Mouse (Mus musculus) megakaryocyte, embryonic 14.5 days (primary cell): ENCODE data around the gene Ak5. TPM values are rescaled to one million over a fixed set of nuclear protein-coding genes. Genes with fewer than 3 reads are reported as not detected.
"Not testable (repeated sequence)": the region's sequence is repeated elsewhere in the genome, so short reads cannot be mapped to it uniquely, and the experiment has no call there.

Experiments used
- H3K27me3 ChIP-seq: replicated peaks from 2 replicates; pipeline ENCODE3; 2012; ENCODE audit warnings: inconsistent platforms
- H3K36me3 ChIP-seq: replicated peaks from 2 replicates; pipeline ENCODE3; 2012; ENCODE audit warnings: low read length, inconsistent platforms, mixed read lengths
- H3K4me1 ChIP-seq: 2 replicates; pipeline ENCODE4 v1.6.1; 2012; ENCODE audit warnings: inconsistent platforms
- H3K4me3 ChIP-seq: replicated peaks from 2 replicates; pipeline ENCODE3; 2012; ENCODE audit warnings: moderate library complexity, mild to moderate bottlenecking, inconsistent platforms
- H3K9me3 ChIP-seq: 2 replicates; pipeline ENCODE4 v1.6.1; 2012; ENCODE audit warnings: inconsistent platforms
- FLI1 ChIP-seq: IDR thresholded peaks from 2 replicates; pipeline ENCODE4 v1.6.1; 2012; ENCODE audit warnings: low read length, inconsistent platforms, mixed read lengths
- GATA1 ChIP-seq: IDR thresholded peaks from 3 replicates; pipeline ENCODE4 v1.6.1; 2012; ENCODE audit warnings: mixed read lengths, low read length, inconsistent platforms, borderline replicate concordance
- polyA plus RNA-seq: library from polyadenylated mRNA; stranded (reverse); fragments of >175 nt; gene quantifications from 2 replicates; pipeline ENCODE4 v1.2.3, GENCODE M21; 2012; ENCODE audit warnings: low replicate concordance; ENCODE audit not compliant: insufficient read depth

Gene Ak5
- polyA plus RNA-seq, 1 experiment, result 0.31 TPM

- TF ChIP-seq GATA1 (no peak), FLI1 (no peak)
These were observed 198.5 kb downstream of the Ak5 start for GRCm38 (mm10) chr3:152469423-152470200.

GRCm38 (mm10) chr3:152468569-152469041 lies 199.6 kb downstream of the Ak5 start:
- TF ChIP-seq FLI1, result no peak
- no peak for TF ChIP-seq GATA1
- peaks cover 3% of the 10 kb centered on the region for H3K27me3 ChIP-seq
- H3K36me3 ChIP-seq, result peaks cover 3% of the 10 kb centered on the region
- H3K4me3 ChIP-seq, result no peak overlapping the region
- no peaks in the 10 kb centered on the region for H3K9me3 ChIP-seq
- H3K4me1 ChIP-seq, result peaks cover 22% of the 10 kb centered on the region

More at GRCm38 (mm10) chr3:152469423-152470200, 198.5 kb downstream of the Ak5 start:
- H3K4me3 ChIP-seq, result no peak overlapping the region
- H3K4me1 ChIP-seq, result peaks cover 32% of the 10 kb centered on the region
- no peaks in the 10 kb centered on the region for H3K9me3 ChIP-seq
- no peaks in the 10 kb centered on the region for H3K36me3 ChIP-seq
- peaks cover 3% of the 10 kb centered on the region for H3K27me3 ChIP-seq

DNA sequence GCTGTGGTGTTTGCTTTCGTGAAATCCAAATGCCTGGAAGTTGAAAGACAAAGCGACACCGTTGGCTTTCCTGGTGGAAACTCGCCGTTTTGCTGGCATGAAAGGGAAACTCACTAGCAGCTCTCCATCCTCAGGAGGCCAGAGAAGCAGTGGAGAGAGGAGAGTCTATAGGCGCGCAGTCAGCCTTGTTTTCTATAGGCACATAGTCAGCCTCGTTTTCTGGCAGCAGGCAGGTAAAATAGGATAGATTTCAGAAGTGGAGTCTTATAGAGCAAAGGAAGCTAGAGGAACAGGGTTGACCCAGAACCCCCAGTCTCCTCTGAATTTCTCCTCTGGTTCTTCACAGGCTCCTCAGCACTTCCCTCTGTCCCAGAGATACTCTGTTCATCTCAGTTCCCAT lies 200.1 kb downstream of the Ak5 start:
- H3K36me3 ChIP-seq, result peaks cover 8% of the 10 kb centered on the region
- peaks cover 17% of the 10 kb centered on the region for H3K4me1 ChIP-seq
- H3K9me3 ChIP-seq, result no peaks in the 10 kb centered on the region
- no peak overlapping the region for H3K4me3 ChIP-seq
- peaks cover 3% of the 10 kb centered on the region for H3K27me3 ChIP-seq
- no peak for TF ChIP-seq GATA1
- TF ChIP-seq FLI1, result no peak

DNA sequence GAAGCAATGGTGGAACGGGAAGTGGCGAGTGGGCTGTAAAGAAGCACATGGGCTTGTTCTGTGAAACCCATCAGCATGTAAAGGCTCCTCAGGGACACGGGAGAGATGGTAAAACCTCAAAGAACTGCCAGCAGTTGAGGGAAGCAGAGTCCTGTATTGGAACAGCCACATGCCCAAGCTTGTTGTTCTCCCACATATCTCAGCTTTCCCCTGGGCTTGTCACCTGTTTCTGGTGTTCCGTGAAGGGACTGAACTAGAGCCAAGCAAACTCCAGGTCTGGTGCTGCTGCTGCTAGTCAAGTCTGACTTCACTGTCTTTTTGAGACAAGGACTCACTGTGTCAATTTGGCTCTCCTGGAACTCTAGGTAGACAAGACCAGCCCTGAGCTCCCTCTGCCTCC lies 200.8 kb downstream of the Ak5 start:
- Histone ChIP-seq H3K9me3 (no peaks in the 10 kb centered on the region), H3K27me3 (peaks cover 3% of the 10 kb centered on the region), H3K4me1 (peaks cover 12% of the 10 kb centered on the region), H3K36me3 (peaks cover 15% of the 10 kb centered on the region), H3K4me3 (no peak overlapping the region)
- no peak for TF ChIP-seq GATA1
- TF ChIP-seq FLI1, result no peak

DNA sequence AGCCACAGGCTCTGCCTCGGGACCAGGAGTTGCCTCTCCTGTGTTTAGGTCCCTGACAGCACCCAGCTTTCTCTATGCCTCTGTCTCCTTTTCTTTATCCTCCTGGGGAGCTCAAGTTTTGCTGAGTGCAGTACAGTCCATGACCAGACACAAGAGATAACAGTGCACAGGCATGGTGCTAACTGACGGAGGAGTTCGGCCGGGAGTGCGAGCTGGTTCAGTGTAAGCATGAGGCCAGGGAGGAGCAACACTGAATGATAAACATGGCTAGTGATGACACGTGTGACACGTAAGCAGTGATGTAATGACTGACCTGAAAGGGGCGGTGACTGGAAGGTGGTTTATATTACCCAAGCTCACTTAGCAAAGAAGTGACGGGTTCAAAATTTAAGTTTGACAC lies 201.3 kb downstream of the Ak5 start:
- peaks cover 12% of the 10 kb centered on the region for H3K4me1 ChIP-seq
- H3K27me3 ChIP-seq, result peaks cover 3% of the 10 kb centered on the region
- H3K36me3 ChIP-seq, result peaks cover 20% of the 10 kb centered on the region
- H3K9me3 ChIP-seq, result no peaks in the 10 kb centered on the region
- TF ChIP-seq FLI1 (no peak), GATA1 (no peak)
- no peak overlapping the region for H3K4me3 ChIP-seq

GRCm38 (mm10) chr3:152465338-152465737 lies 202.8 kb downstream of the Ak5 start:
- H3K4me3 ChIP-seq, result no peak overlapping the region

DNA sequence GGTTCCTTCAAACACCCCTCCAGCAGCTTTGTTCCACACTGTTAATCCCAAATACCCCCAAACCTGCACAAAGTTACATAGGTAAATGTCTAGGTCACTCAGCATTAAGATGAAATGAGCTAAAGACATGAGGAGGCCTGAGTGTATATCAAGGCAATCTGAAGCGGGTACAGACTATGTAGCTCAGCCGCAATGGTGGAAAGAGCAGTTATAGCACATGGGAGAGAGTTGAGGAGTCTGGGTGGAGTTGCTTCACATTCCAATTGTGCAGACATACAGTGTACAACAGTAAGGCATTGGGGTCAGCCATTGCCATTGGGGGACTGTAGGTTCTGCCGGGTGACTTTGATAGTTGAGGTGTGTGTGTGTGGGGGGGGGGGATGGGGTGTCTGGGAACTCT lies 203.7 kb downstream of the Ak5 start:
- no peaks in the 10 kb centered on the region for H3K9me3 ChIP-seq
- H3K4me3 ChIP-seq, result no peak overlapping the region
- no peaks in the 10 kb centered on the region for H3K27me3 ChIP-seq
- peaks cover 12% of the 10 kb centered on the region for H3K4me1 ChIP-seq
- H3K36me3 ChIP-seq, result peaks cover 40% of the 10 kb centered on the region
- TF ChIP-seq GATA1 (no peak), FLI1 (no peak)

More at GRCm38 (mm10) chr3:152465338-152465737, 202.8 kb downstream of the Ak5 start:
- H3K4me1 ChIP-seq, result peaks cover 12% of the 10 kb centered on the region
- H3K36me3 ChIP-seq, result peaks cover 35% of the 10 kb centered on the region
- TF ChIP-seq FLI1 (no peak), GATA1 (no peak)
- no peaks in the 10 kb centered on the region for H3K9me3 ChIP-seq
- peaks cover 1% of the 10 kb centered on the region for H3K27me3 ChIP-seq

DNA sequence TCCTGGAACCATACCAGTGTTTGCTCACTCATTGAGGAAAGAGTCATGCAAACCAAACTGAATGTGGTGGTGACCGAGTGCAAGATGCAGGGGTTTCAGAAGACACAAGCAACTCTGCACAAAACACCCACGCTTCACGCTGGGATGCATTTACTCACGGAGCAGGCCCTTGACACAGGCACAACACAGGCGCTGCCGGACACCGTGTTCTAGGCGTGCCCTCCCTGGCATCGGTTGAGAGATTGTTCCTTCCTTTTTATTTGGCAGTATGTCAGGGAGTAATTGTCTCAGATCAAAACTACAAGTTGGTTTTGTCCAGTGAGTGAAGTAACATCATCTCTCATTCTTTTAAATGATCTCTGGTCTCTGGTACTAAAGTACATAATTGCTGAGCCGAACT lies 205.3 kb downstream of the Ak5 start:
- TF ChIP-seq GATA1 (no peak), FLI1 (no peak)
- Histone ChIP-seq H3K9me3 (no peaks in the 10 kb centered on the region), H3K27me3 (no peaks in the 10 kb centered on the region), H3K36me3 (peaks cover 46% of the 10 kb centered on the region), H3K4me3 (no peak overlapping the region), H3K4me1 (peaks cover 13% of the 10 kb centered on the region)

DNA sequence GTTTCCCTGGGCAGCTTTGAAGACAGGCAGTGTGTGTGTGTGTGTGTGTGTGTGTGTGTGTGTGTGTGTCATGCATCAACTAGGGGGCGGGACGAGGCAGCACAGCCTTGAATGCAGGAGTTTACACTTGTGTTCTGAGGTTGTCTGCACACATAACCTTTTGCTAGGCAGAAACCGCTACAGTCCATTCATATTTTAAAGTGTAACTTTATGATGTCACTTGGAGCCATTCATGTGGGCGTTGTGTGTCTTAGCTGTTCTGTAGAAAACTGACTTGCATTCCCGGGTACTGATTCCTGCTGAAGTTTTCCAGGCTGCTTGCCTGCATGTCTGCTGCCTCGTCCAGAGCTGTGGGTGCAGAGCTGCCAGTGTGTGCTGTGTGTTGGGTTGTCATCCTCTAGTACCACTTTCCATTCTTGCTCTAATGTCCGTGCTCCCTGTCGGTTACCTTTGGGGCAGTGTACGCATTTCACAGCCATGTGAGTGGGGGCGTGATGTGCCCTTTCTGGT lies 206.1 kb downstream of the Ak5 start:
- H3K36me3 ChIP-seq, result peaks cover 54% of the 10 kb centered on the region
- peaks cover 16% of the 10 kb centered on the region for H3K4me1 ChIP-seq
- TF ChIP-seq FLI1, result no peak
- no peak for TF ChIP-seq GATA1
- H3K4me3 ChIP-seq, result no peak overlapping the region
- no peaks in the 10 kb centered on the region for H3K9me3 ChIP-seq
- no peaks in the 10 kb centered on the region for H3K27me3 ChIP-seq

DNA sequence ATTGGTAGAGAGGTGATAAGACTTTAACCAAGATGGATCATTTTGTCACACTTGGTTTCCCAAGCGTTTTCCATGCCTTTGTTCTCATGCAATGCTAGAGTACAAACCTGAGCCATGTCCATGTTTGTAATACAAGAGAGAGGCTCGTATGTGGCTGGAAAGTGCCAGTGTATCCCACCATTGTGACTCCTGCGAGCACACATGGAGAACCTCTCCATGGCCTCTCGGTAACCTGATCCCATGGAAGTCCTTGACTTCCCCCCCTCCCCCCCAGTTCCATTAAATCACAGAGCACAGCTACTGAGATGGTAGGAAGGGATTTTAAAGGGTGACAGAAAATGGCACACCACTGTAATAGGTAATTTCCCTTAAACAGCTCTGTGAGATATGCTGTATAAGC lies 207.4 kb downstream of the Ak5 start:
- Histone ChIP-seq H3K4me1 (peaks cover 19% of the 10 kb centered on the region), H3K9me3 (no peaks in the 10 kb centered on the region), H3K4me3 (no peak overlapping the region), H3K36me3 (peaks cover 67% of the 10 kb centered on the region), H3K27me3 (no peaks in the 10 kb centered on the region)
- no peak for TF ChIP-seq FLI1
- no peak for TF ChIP-seq GATA1

DNA sequence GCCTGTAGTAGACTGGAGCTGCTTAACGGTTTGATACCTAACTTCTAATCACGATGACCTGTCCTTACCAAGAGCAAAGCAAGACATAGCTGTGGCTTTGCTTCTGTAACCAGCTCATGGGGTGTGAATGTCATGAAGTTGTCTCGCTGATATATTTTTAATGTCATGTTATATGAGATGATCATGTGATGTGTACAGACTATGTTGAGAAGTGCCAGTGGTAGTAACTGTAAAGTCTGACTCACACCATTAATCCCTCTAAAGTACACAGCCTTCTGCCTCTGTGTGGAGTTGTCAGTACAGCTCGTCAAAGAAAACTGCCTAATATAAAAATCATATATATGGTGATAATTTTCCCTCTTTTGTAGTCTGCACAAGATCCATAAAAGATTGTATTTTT lies 209.3 kb downstream of the Ak5 start:
- not testable (repeated sequence) for H3K4me3 ChIP-seq, H3K27me3 ChIP-seq, H3K9me3 ChIP-seq
- Histone ChIP-seq H3K36me3 (peaks cover 86% of the 10 kb centered on the region), H3K4me1 (peaks cover 21% of the 10 kb centered on the region)
